Mouse (Mus musculus) lung, postnatal 4 days (tissue): ENCODE results near the gene Crb1.

ENCODE experiments used
- DNase-seq, 2 experiments: peaks; one replicate each; pipeline ENCODE4 v3.0.0; 2021

Crb1 gene

DNA sequence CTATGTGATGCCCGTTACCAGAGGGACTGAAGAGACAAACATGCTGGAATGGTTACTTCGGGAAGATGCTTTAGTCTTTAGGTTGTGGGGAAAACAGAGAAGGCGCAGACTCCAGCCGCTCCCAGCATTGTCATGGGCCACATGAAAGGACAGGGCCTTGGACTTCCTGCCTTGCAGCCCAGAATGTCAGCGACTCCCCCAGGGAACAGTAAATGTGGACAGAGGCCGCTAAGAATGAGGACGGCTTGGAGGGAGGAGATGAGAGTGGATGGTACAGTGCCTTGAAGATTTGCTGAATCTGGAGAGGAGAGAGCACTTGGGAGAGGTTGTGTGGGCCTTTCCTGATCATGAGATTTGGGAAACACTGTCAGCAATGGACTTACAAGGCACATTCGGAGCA is 161.6 kb downstream of the Crb1 start:
- DNase-seq, result no peak

DNA sequence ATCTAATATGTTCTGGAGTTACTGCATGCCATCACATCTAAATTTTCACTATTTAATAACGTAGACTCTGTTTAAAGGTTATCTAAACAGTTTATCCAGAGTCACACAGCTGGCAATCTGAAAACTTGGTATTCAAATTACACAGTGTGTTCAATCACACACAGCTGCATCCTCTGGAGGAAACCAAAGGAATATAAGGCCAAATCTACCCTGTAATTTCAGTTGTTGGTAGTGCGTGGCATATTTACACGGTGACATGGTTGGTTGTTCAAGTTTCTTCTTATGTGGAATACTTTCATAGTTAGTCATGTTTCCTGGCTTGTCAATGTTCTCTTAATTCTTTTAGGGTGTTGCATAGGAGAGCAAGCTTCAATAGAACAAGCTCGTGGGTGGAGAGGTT is 166.4 kb downstream of the Crb1 start:
- DNase-seq, result no peak

DNA sequence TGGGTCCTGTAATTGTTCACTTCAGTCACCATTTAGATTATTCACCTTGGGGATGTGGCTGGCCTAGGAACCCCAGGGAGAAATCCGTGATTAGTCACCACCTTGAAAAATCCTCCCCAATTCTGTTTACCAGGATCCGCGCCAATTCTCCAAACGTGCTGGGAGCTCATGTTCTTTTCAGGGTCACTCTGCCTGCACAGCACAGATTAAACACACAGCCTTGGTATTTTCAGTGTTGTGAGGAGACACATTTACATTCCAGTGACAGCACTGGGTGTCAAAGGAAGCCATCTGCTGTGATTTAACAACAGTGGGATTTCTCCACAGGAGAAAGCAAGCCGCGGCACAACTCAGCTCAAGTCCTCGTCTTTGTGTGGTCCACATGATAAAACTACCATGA is 167.1 kb downstream of the Crb1 start:
- peak in 1 of 2 experiments; percentile 29 for DNase-seq

DNA sequence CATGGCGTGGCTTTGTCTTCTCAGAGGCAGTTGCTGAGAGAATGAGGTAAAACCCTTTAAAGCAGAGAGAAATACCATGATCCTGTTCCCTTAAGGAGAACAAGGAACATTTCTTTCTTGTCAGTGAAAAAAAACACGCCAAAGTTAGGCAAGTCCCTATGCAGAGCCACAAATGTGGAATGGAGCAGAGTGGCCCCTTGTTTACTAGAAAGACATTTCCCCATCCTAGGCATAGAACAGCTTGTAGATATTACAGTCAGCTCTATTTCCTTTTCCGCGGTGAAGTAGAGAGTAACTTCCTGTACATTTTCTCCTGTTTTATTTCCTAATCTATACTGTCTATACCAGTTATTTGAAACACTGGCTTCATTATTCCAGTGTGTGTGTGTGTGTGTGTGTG is 170.6 kb downstream of the Crb1 start:
- DNase-seq, result no peak

DNA sequence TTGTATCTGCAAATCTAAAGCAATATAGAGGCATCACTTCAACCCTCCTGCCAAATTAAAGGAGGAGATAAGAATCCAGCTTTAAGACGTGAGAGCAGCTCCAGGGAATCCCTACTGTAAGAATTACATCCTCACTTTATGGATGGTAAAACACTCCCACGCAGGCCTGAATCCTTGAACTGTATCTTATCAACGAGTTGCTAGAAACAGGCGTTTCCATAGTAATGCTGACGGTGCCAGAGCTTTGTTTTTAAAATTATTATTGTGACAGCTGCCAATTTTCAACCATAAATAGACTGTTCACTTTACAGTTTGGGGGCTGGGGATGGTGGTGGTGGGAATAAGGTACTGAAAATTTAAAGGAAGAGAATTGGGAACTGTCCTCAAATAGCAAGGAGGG is 173.9 kb downstream of the Crb1 start:
- no peak for DNase-seq

DNA sequence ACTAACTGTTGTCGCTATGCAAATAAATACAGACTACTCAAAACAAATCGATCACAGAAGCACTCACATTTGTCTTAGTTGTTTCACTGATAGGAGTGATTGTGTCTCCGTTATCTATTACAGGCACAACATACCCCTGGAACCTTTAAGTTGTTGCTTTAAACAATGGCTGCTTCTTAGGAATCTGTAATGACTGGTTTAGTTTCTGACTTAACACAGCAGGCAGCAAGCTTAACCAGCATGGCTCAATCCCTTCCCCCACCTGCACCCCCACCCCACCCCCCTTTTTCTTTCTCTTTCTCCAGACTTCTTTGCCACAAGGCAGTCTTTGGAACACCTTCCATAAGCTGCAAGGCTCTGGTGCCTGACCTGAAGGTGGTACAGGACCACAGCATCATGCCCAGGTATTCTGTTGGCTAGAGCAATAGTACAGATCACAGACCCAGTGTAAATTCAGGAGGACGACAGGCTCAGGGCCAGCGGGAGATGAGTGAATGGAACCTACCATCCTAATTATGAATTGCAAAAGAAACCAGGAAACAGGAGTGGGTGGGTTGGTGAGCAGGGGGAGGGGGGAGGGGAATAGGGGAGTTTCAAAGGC is 182.4 kb downstream of the Crb1 start:
- no peak for DNase-seq

DNA sequence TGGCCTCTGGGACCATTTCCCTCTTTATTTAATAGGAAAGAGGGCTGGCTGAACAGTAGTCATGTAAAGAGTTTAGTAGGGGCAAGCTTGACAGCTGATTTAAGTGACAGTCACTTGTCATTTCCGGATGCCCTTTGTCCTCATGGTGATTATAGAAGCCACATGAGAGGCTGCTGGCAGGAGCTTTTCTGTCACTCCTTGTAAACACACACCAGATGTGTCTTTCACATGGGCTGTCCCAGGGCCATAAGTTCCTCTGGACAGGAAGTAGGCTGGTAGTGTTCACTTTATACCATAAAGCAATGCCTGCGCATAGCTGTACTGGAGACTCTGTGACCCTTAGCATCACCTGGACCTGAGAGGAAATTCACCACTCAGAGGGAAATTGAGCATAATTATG is 182.9 kb downstream of the Crb1 start:
- peak; percentile 48 to 54 for DNase-seq

DNA sequence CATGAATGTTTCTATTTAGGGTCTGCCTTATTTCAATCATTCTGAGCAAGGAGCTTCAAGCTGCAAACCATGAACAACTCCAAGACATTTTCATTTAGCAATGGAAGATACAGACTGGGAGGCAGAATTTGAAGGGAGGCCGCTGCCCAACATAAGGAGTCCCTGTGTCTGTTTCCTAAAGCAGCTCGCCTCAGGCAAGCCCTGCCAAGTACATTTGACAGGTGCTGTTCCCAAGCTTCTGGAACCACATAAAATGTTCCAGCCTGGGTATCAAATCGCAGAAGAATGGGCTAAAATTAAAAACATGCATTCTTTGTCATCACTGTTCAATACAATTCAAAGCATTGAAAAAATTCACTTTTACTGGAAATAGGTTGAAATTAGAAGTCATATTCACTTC is 184.3 kb downstream of the Crb1 start:
- DNase-seq, result no peak

DNA sequence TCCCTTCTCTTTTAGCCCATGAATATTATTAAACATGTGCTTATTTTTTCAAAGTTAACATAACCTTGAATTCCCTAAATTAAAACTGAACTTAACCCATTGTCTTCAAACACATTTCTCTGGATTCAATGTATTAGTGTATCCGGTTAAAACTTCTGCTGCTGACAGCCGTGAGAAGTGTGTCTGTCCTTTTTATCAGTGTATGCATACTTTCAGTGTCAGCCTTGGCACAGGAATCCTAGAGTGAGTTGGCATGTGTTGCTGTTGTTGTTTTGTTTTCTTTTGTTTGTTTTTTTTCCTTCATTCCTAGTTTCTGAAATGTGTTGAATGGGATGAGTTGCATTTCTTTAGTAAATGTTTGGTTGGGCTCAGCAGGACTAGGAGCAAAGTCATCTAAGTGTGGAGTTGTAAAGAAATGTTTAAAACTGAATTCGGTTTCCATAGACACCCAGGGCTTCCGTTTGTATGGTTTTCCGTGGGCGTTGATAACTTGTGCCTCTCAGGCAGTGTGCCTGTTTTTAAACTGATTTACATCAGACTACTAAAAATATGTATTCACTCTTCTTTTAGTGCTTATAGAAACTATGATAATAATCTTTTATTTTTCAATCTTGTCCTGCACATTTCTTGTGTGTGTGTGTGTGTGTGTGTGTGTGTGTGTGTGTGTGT is 196.3 kb downstream of the Crb1 start:
- DNase-seq, result no peak

DNA sequence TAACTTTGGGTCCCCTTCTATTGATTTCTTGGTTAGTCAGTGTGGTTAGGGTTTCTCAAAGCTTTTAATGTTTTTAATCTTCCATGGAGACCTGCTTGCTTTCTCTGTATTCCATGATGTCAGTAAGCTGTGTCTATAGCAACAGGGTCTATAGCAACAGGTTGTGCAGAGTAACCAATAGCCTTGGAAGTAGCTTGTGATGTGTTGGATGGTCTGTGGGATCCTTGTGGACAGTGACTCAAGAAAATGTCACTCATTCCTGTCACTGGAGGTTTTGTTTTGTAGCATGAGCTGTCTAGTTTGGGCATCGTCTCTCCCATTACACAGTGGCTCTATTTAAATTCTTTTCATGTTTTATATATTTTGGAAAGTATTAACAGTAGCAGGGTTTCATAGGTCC is 197.2 kb downstream of the Crb1 start:
- DNase-seq, result no peak

DNA sequence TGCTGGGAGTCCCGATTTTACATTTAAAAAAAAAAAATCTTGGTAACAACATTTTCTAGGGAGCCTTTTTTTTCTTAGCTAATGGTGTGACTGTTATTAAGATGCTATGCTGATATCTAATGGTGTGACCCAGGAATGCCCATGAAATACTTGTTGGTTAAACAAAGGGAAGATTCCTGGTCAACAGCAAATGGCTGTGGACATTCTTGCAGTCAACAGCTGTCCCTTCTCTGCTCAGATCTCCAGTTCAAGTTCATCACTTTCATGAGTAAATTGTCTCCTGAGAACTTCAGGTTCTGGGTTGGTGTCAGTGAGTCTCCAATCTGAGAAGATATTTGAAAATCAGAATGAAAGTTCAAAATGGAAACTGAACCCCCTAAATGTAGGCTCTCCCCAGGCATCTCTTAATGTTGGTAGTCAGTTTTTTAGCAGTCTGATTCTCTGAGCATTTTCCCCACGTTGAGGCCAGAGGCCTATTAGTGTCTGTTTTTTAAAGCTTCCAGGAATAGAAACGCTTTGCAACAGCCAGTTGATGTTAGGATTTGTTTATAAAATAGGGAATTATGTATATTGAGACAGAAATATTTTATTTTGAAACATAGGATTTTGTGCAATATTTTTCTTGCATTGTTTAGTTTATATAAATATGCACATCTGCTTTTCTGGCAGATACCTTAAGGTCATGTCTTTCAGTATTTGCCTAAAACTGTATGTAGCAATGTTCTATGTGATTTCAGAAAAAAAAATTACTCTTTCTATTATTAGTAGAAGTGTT is 202.7 kb downstream of the Crb1 start:
- DNase-seq, result no peak

DNA sequence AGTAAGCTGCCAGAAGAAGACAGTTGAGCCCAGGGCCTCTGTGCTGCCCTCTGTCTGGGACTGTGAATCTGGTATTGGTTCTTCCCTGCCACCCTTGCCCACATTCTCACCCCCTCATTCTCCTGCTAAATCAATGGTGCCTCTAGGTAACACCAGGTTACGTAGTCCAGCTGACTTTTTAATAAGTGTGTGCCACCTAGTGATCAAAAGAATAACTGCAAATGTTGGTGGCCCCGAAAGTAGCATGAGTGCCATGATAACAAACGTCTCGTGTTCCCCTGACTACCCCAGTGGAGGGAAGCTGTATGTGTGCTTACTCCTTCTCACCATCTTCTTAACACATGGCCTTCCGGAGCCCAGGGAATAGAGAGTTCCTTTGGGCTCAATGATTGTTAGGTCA is 214.1 kb downstream of the Crb1 start:
- peak in 1 of 2 experiments; percentile 28 for DNase-seq

DNA sequence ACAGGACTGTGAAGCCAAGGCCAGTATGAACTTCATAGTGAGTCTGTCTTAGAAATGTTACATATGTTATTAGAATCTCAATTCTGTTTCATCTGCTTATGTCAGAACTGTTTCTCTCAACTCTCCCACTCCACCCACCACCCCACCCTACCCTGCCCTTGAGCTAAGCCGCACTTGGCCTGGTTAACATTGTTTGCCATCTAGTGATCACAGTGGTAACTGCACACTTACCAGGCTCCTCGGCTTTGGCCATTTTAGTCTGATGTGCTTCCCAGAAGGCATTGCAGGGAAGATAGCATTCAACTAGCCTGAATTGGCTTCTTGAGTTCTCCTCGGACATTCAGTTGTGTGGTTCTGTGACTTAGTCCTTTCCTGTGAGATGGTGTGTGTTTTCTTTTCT is 215.3 kb downstream of the Crb1 start:
- DNase-seq, result no peak

DNA sequence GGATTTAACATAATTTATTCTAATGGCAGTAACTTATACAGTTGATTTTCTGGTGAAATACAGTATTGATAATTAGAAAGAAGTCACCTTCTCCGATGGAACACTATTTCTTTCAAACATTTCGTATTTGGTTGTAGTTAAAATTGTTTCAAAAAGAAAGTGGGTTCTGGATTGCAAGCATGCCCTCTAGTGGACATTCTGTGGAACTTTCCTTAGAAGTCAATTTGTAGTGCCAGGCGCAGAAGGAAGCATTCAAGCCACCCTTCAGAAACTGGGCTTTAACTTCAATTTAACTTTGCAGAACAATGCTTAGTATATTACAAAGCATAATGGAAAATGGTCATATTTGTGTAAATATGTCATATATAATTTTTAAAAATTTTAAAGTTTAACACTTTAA is 220.5 kb downstream of the Crb1 start:
- DNase-seq, result no peak

DNA sequence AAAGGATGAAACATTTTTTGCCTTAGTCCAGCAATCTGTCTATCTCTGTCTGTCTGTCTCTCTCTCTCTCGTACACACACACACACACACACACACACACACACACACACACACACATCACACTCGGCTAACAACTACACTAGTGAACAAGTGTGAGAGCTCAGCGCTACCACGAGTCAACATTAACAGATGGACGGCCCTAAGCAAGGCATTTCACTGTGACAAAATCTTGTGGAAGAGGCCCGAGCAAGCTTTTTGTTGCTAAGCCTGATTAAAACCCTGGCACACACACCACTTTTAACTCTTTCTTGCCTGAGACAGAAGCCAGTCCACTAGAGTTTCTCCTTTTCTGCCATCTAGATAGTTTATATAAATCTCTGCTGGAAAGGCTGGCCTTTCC is 223.4 kb downstream of the Crb1 start:
- no peak for DNase-seq

DNA sequence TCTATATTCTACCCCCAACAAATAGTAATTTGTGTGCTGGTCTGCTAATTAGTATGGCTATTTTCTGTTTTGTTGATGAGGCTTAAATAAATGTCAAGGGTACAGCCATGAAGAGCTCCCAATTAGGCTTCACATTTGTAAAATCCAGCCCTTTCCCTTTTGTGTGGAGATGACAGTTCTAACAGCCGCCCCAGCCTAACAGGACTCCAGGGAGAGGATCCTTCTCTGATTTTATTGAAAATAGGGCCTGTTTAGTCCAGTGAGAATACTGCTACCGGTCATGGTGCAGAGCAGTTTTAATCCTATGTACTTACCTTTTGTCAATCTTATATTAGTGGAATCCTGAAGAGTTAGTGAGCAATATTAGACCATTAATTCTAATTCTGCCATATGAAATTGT is 223.9 kb downstream of the Crb1 start:
- DNase-seq, result no peak
